Mouse (Mus musculus): ENCODE results near the gene Zc3h10. TPM values are rescaled to one million over a fixed set of nuclear protein-coding genes. Genes with fewer than 3 reads are reported as not detected.
A peak's percentile ranks its signal among the peaks of the same experiment; 100 is the strongest.
"Not testable (repeated sequence)": the region's sequence is repeated elsewhere in the genome, so short reads cannot be mapped to it uniquely, and the experiment has no call there.

Zc3h10 gene
- polyA plus RNA-seq, 1 experiment from 2014 or later = 17.5 TPM

GRCm38 (mm10) chr10:128565206-128565787 lies 17.7 kb upstream of the Zc3h10 start:
- peak overlapping the region; percentile 97 for H3K4me2 ChIP-seq (ENCODE audit: low read depth, low read length, severe bottlenecking)
- no peaks in the 10 kb centered on the region for H3K9me3 ChIP-seq (ENCODE audit: control insufficient read depth, low read length)
- H3K9ac ChIP-seq (ENCODE audit: low read length) = peak overlapping the region; percentile 86
- under 1% methylated on average over 46 of the region's 46 CpGs for WGBS
- peak; percentile 49 for ATAC-seq (replicated peaks; ENCODE audit: low FRiP score)
- H3K27ac ChIP-seq (ENCODE audit: low read depth, low read length) = 0 out of 2 replicates have a peak overlapping the region, but pooled peaks have one; percentile 2
- no peak for DNase-seq (ENCODE audit: low spot score)
- peaks cover 11% of the 10 kb centered on the region; the same call in 1 of the 2 replicates for H3K36me3 ChIP-seq (ENCODE audit: control insufficient read depth, insufficient read depth, low read length)
- no peaks in the 10 kb centered on the region for H3K27me3 ChIP-seq (ENCODE audit: control insufficient read depth, insufficient read depth, low read length)
- H3K4me1 ChIP-seq (replicated peaks; ENCODE audit: control insufficient read depth, insufficient read depth, low read length) = peaks cover 5% of the 10 kb centered on the region; the same call in 1 of the 2 replicates
- H3K4me3 ChIP-seq (ENCODE audit: low read depth, low read length) = peak overlapping the region; percentile 68

- no peaks in the 10 kb centered on the region for H3K9me3 ChIP-seq (ENCODE audit: control insufficient read depth, low read length)
- H3K4me2 ChIP-seq (ENCODE audit: low read depth, low read length, severe bottlenecking) = peak overlapping the region; percentile 25; the same call in 1 of the 2 replicates
- DNase-seq (ENCODE audit: low spot score) = no peak
- peaks cover 21% of the 10 kb centered on the region; the same call in 1 of the 2 replicates for H3K36me3 ChIP-seq (ENCODE audit: control insufficient read depth, insufficient read depth, low read length)
- 0 out of 2 replicates have a peak overlapping the region, but pooled peaks have one; percentile 21 for H3K9ac ChIP-seq (ENCODE audit: low read length)
- no peaks in the 10 kb centered on the region for H3K27me3 ChIP-seq (ENCODE audit: control insufficient read depth, insufficient read depth, low read length)
- ATAC-seq (replicated peaks; ENCODE audit: low FRiP score) = no peak
- peaks cover 5% of the 10 kb centered on the region; the same call in 1 of the 2 replicates for H3K4me1 ChIP-seq (replicated peaks; ENCODE audit: control insufficient read depth, insufficient read depth, low read length)
- H3K4me3 ChIP-seq (ENCODE audit: low read depth, low read length) = no peak overlapping the region
- 92% methylated on average over 6 of the region's 6 CpGs for WGBS
- no peak overlapping the region for H3K27ac ChIP-seq (ENCODE audit: low read depth, low read length)
Observed at GRCm38 (mm10) chr10:128563544-128563943, 16.0 kb upstream of the Zc3h10 start.

GRCm38 (mm10) chr10:128556963-128557362 lies 9.4 kb upstream of the Zc3h10 start:
- H3K4me1 ChIP-seq (replicated peaks; ENCODE audit: control insufficient read depth, insufficient read depth, low read length) = no peaks in the 10 kb centered on the region
- ATAC-seq (replicated peaks; ENCODE audit: low FRiP score) = no peak
- H3K9ac ChIP-seq (ENCODE audit: low read length) = no peak overlapping the region
- no peaks in the 10 kb centered on the region for H3K9me3 ChIP-seq (ENCODE audit: control insufficient read depth, low read length)
- no peak overlapping the region for H3K27ac ChIP-seq (ENCODE audit: low read depth, low read length)
- peaks cover 18% of the 10 kb centered on the region; the same call in 1 of the 2 replicates for H3K36me3 ChIP-seq (ENCODE audit: control insufficient read depth, insufficient read depth, low read length)
- no peaks in the 10 kb centered on the region for H3K27me3 ChIP-seq (ENCODE audit: control insufficient read depth, insufficient read depth, low read length)
- no peak overlapping the region for H3K4me3 ChIP-seq (ENCODE audit: low read depth, low read length)
- no peak overlapping the region for H3K4me2 ChIP-seq (ENCODE audit: low read depth, low read length, severe bottlenecking)
- 82% methylated on average over 6 of the region's 6 CpGs for WGBS
- no peak for DNase-seq (ENCODE audit: low spot score)

- Histone ChIP-seq H3K9me3 (ENCODE audit: control insufficient read depth, low read length) (no peaks in the 10 kb centered on the region), H3K36me3 (ENCODE audit: control insufficient read depth, insufficient read depth, low read length) (peaks cover 17% of the 10 kb centered on the region; the same call in 1 of the 2 replicates), H3K9ac (ENCODE audit: low read length) (no peak overlapping the region), H3K4me3 (ENCODE audit: low read depth, low read length) (no peak overlapping the region), H3K4me1 (replicated peaks; ENCODE audit: control insufficient read depth, insufficient read depth, low read length) (no peaks in the 10 kb centered on the region), H3K27ac (ENCODE audit: low read depth, low read length) (no peak overlapping the region), H3K27me3 (ENCODE audit: control insufficient read depth, insufficient read depth, low read length) (no peaks in the 10 kb centered on the region), H3K4me2 (ENCODE audit: low read depth, low read length, severe bottlenecking) (no peak overlapping the region)
- no peak for ATAC-seq (replicated peaks; ENCODE audit: low FRiP score)
- DNase-seq (ENCODE audit: low spot score) = no peak
Observed at GRCm38 (mm10) chr10:128556286-128556685, 8.7 kb upstream of the Zc3h10 start.

GRCm38 (mm10) chr10:128555567-128555966 lies 8.0 kb upstream of the Zc3h10 start:
- WGBS = 97% methylated on average over 1 of the region's 1 CpGs
- not testable (repeated sequence) for ATAC-seq (replicated peaks; ENCODE audit: low FRiP score)

GRCm38 (mm10) chr10:128550144-128550823 lies 2.7 kb upstream of the Zc3h10 start:
- H3K4me2 ChIP-seq (ENCODE audit: low read depth, low read length, severe bottlenecking); H3K27me3 ChIP-seq (ENCODE audit: control insufficient read depth, insufficient read depth, low read length); H3K4me3 ChIP-seq (ENCODE audit: low read depth, low read length); H3K9me3 ChIP-seq (ENCODE audit: control insufficient read depth, low read length); ATAC-seq (replicated peaks; ENCODE audit: low FRiP score); H3K9ac ChIP-seq (ENCODE audit: low read length); H3K4me1 ChIP-seq (replicated peaks; ENCODE audit: control insufficient read depth, insufficient read depth, low read length); H3K27ac ChIP-seq (ENCODE audit: low read depth, low read length); H3K36me3 ChIP-seq (ENCODE audit: control insufficient read depth, insufficient read depth, low read length); DNase-seq (ENCODE audit: low spot score): not testable (repeated sequence)
- 93% methylated on average over 11 of the region's 11 CpGs for WGBS

More at GRCm38 (mm10) chr10:128555567-128555966, 8.0 kb upstream of the Zc3h10 start:
- peaks cover 12% of the 10 kb centered on the region; the same call in 1 of the 2 replicates for H3K36me3 ChIP-seq (ENCODE audit: control insufficient read depth, insufficient read depth, low read length)
- not testable (repeated sequence) for H3K4me1 ChIP-seq (replicated peaks; ENCODE audit: control insufficient read depth, insufficient read depth, low read length); DNase-seq (ENCODE audit: low spot score); H3K27me3 ChIP-seq (ENCODE audit: control insufficient read depth, insufficient read depth, low read length); H3K4me3 ChIP-seq (ENCODE audit: low read depth, low read length); H3K4me2 ChIP-seq (ENCODE audit: low read depth, low read length, severe bottlenecking); H3K9me3 ChIP-seq (ENCODE audit: control insufficient read depth, low read length); H3K27ac ChIP-seq (ENCODE audit: low read depth, low read length); H3K9ac ChIP-seq (ENCODE audit: low read length)

GRCm38 (mm10) chr10:128549682-128550057 lies 2.1 kb upstream of the Zc3h10 start:
- ATAC-seq (replicated peaks; ENCODE audit: low FRiP score); H3K4me3 ChIP-seq (ENCODE audit: low read depth, low read length); H3K9ac ChIP-seq (ENCODE audit: low read length); H3K27ac ChIP-seq (ENCODE audit: low read depth, low read length); H3K36me3 ChIP-seq (ENCODE audit: control insufficient read depth, insufficient read depth, low read length); H3K4me1 ChIP-seq (replicated peaks; ENCODE audit: control insufficient read depth, insufficient read depth, low read length); H3K27me3 ChIP-seq (ENCODE audit: control insufficient read depth, insufficient read depth, low read length); DNase-seq (ENCODE audit: low spot score); H3K9me3 ChIP-seq (ENCODE audit: control insufficient read depth, low read length): not testable (repeated sequence)
- 66% methylated on average over 6 of the region's 6 CpGs for WGBS
- 0 out of 2 replicates have a peak overlapping the region, but pooled peaks have one; percentile 21 for H3K4me2 ChIP-seq (ENCODE audit: low read depth, low read length, severe bottlenecking)

GRCm38 (mm10) chr10:128548947-128549681 lies 1.5 kb upstream of the Zc3h10 start, which contains the start of gene Rpl41:
Gene Rpl41 (minus strand): TSS chr10:128549305.
- Histone ChIP-seq H3K27me3 (ENCODE audit: control insufficient read depth, insufficient read depth, low read length) (no peaks in the 10 kb centered on the region), H3K36me3 (ENCODE audit: control insufficient read depth, insufficient read depth, low read length) (peaks cover 3% of the 10 kb centered on the region; the same call in 1 of the 2 replicates), H3K4me3 (ENCODE audit: low read depth, low read length) (peak within 1 kb of the TSS; percentile 81), H3K9me3 (ENCODE audit: control insufficient read depth, low read length) (no peaks in the 10 kb centered on the region), H3K4me1 (replicated peaks; ENCODE audit: control insufficient read depth, insufficient read depth, low read length) (no peaks in the 10 kb centered on the region; the same call in 1 of the 2 replicates), H3K27ac (ENCODE audit: low read depth, low read length) (peak within 1 kb of the TSS; percentile 96), H3K9ac (ENCODE audit: low read length) (peak within 1 kb of the TSS; percentile 94), H3K4me2 (ENCODE audit: low read depth, low read length, severe bottlenecking) (peak within 1 kb of the TSS; percentile 65)
- WGBS = under 1% methylated on average over 31 of the region's 31 CpGs
- DNase-seq (ENCODE audit: low spot score) (peak; percentile 95), ATAC-seq (replicated peaks; ENCODE audit: low FRiP score) (peak; percentile 89)
